Mouse (Mus musculus) MEL (cell line): Measurements from ENCODE around the gene Tnnt1. TPM values are rescaled to one million over a fixed set of nuclear protein-coding genes. Genes with fewer than 3 reads are reported as not detected.

Experiments
- DNase-seq: peaks from one replicate; pipeline ENCODE4 v3.0.0; 2011; ENCODE audit warnings: low read depth, low spot score
- H3K27ac ChIP-seq: 2 replicates; pipeline ENCODE4 v1.5.1; 2012; ENCODE audit warnings: low read depth, mild to moderate bottlenecking, control low read depth, low read length, moderate library complexity; ENCODE audit not compliant: control insufficient read depth
- H3K27me3 ChIP-seq, 2 experiments: fragments of 150-350 bp in 1 of 2; sonication (generic) in 1 of 2; 2 replicates each; pipeline ENCODE4 v1.6.1; 2012; ENCODE audit warnings: low read length in 2 of 2, mild to moderate bottlenecking in 2 of 2, improper control_type of control experiment in 1 of 2, moderate library complexity in 1 of 2; ENCODE audit not compliant: insufficient read depth in 2 of 2, control insufficient read depth in 1 of 2
- H3K36me3 ChIP-seq, 2 experiments: 2 replicates each; pipeline ENCODE4 v1.6.1; 2012 to 2014; ENCODE audit warnings: low read length in 2 of 2, improper control_type of control experiment in 1 of 2, inconsistent platforms in 1 of 2, mild to moderate bottlenecking in 1 of 2; ENCODE audit not compliant: insufficient read depth in 2 of 2, control insufficient read depth in 1 of 2
- H3K4me1 ChIP-seq, 2 experiments: fragments of 150-350 bp in 1 of 2; sonication (generic) in 1 of 2; 2 replicates each; pipeline ENCODE4 v1.6.1; 2012; ENCODE audit warnings: low read length in 2 of 2, improper control_type of control experiment in 1 of 2, mild to moderate bottlenecking in 1 of 2; ENCODE audit not compliant: insufficient read depth in 2 of 2, control insufficient read depth in 1 of 2
- H3K4me3 ChIP-seq, 2 experiments: fragments of 150-350 bp in 1 of 2; sonication (generic) in 1 of 2; 2 replicates each; pipeline ENCODE4 v1.5.1; 2012; ENCODE audit warnings: low read depth in 2 of 2, low read length in 2 of 2, mild to moderate bottlenecking in 2 of 2, moderate library complexity in 2 of 2, control low read depth in 1 of 2, improper control_type of control experiment in 1 of 2; ENCODE audit not compliant: control insufficient read depth in 1 of 2, insufficient read depth in 1 of 2
- H3K79me2 ChIP-seq: 2 replicates; pipeline ENCODE4 v1.6.1; 2012; ENCODE audit warnings: mild to moderate bottlenecking, low read length, moderate library complexity; ENCODE audit not compliant: control insufficient read depth, poor library complexity, insufficient read depth
- H3K9ac ChIP-seq: 2 replicates; pipeline ENCODE4 v1.6.1; 2012; ENCODE audit warnings: low read depth, mild to moderate bottlenecking, control low read depth, low read length, moderate library complexity; ENCODE audit not compliant: control insufficient read depth, poor library complexity, severe bottlenecking
- H3K9me3 ChIP-seq: fragments of 150-350 bp; sonication (generic); replicated peaks from 2 replicates; pipeline ENCODE4 v1.6.1; 2012; ENCODE audit warnings: mild to moderate bottlenecking, low read length, improper control_type of control experiment, moderate library complexity; ENCODE audit not compliant: insufficient read depth
- CHD2 ChIP-seq: IDR thresholded peaks from 2 replicates; pipeline ENCODE4 v1.6.1; 2011; ENCODE audit warnings: low read length, improper control_type of control experiment
- E2F4 ChIP-seq: IDR thresholded peaks from 2 replicates; pipeline ENCODE4 v1.6.1; 2011; ENCODE audit warnings: low read depth, low read length, improper control_type of control experiment, borderline replicate concordance
- EP300 ChIP-seq, 2 experiments: IDR thresholded peaks; 2 replicates each; pipeline ENCODE4 v1.6.1; 2011; ENCODE audit warnings: improper control_type of control experiment in 2 of 2, low read length in 2 of 2, low read depth in 1 of 2, mild to moderate bottlenecking in 1 of 2
- GABPA ChIP-seq: IDR thresholded peaks from 2 replicates; pipeline ENCODE4 v1.6.1; 2012; ENCODE audit warnings: low read depth, mild to moderate bottlenecking, inconsistent platforms, low read length, improper control_type of control experiment, moderate library complexity
- KAT2A ChIP-seq: conservative IDR thresholded peaks from 2 replicates; pipeline ENCODE4 v1.6.1; 2012; ENCODE audit warnings: low read depth, low read length, improper control_type of control experiment, inconsistent platforms
- MAZ ChIP-seq: IDR thresholded peaks from 2 replicates; pipeline ENCODE4 v1.6.1; 2012; ENCODE audit warnings: low read depth, mild to moderate bottlenecking, inconsistent platforms, low read length, improper control_type of control experiment
- MXI1 ChIP-seq: IDR thresholded peaks from 2 replicates; pipeline ENCODE4 v1.6.1; 2011; ENCODE audit warnings: mild to moderate bottlenecking, low read depth, low read length, improper control_type of control experiment
- MYB ChIP-seq: IDR thresholded peaks from 2 replicates; pipeline ENCODE4 v1.6.1; 2011; ENCODE audit warnings: mild to moderate bottlenecking, low read depth, low read length, improper control_type of control experiment
- POLR2A ChIP-seq, 2 experiments: IDR thresholded peaks; 2 replicates each; pipeline ENCODE4 v1.6.1; 2011 to 2012; ENCODE audit warnings: low read length in 2 of 2, mild to moderate bottlenecking in 2 of 2, control low read depth in 1 of 2, improper control_type of control experiment in 1 of 2, low read depth in 1 of 2, moderate library complexity in 1 of 2; ENCODE audit not compliant: control insufficient read depth in 1 of 2, insufficient read depth in 1 of 2, poor library complexity in 1 of 2
- POLR2AphosphoS2 ChIP-seq: IDR thresholded peaks from 2 replicates; pipeline ENCODE4 v1.6.1; 2011; ENCODE audit warnings: low read length, improper control_type of control experiment
- RCOR1 ChIP-seq: IDR thresholded peaks from 2 replicates; pipeline ENCODE4 v1.6.1; 2012; ENCODE audit warnings: low read depth, mild to moderate bottlenecking, inconsistent platforms, low read length, improper control_type of control experiment
- TAL1 ChIP-seq: IDR thresholded peaks from 2 replicates; pipeline ENCODE4 v1.6.1; 2012; ENCODE audit warnings: mild to moderate bottlenecking, inconsistent platforms, low read length, moderate library complexity, mixed read lengths
- TBP ChIP-seq: IDR thresholded peaks from 2 replicates; pipeline ENCODE4 v1.8.0; 2011; ENCODE audit warnings: low read depth, low read length, improper control_type of control experiment
- TCF12 ChIP-seq: IDR thresholded peaks from 2 replicates; pipeline ENCODE4 v1.6.1; 2014; ENCODE audit warnings: low read depth, mild to moderate bottlenecking, inconsistent platforms, low read length, improper control_type of control experiment, moderate library complexity
- UBTF ChIP-seq: IDR thresholded peaks from 2 replicates; pipeline ENCODE4 v1.6.1; 2012; ENCODE audit warnings: low read depth, mild to moderate bottlenecking, inconsistent platforms, low read length, improper control_type of control experiment, moderate library complexity, borderline replicate concordance; ENCODE audit not compliant: insufficient read depth
- ZC3H11A ChIP-seq: IDR thresholded peaks from 2 replicates; pipeline ENCODE4 v1.6.1; 2012; ENCODE audit warnings: low read depth, mild to moderate bottlenecking, inconsistent platforms, low read length, improper control_type of control experiment
- ZMIZ1 ChIP-seq: IDR thresholded peaks from 2 replicates; pipeline ENCODE4 v1.6.1; 2012; ENCODE audit warnings: low read depth, mild to moderate bottlenecking, inconsistent platforms, low read length, improper control_type of control experiment, moderate library complexity
- polyA plus RNA-seq, 2 experiments: library from polyadenylated mRNA; stranded (reverse) in 1 of 2; unstranded in 1 of 2; fragments of >175 nt in 1 of 2; fragments of >200 nt in 1 of 2; gene quantifications; 2 replicates each; pipeline versions ENCODE4 v1.2.1 to v1.2.4; 2012; ENCODE audit warnings: low replicate concordance in 2 of 2, low read depth in 1 of 2; ENCODE audit not compliant: insufficient read length in 2 of 2, insufficient read depth in 1 of 2, missing spikeins in 1 of 2
- total RNA-seq: library from RNA; depleted of rRNA; stranded (reverse); fragments of 300-350 nt; gene quantifications from 2 replicates; pipeline ENCODE4 v1.2.3, GENCODE M21; 2012; rRNA removed

The Tnnt1 gene
- total and polyA plus RNA-seq, 3 experiments = 5.0 to 16.4 TPM; not detected in 1

DNA sequence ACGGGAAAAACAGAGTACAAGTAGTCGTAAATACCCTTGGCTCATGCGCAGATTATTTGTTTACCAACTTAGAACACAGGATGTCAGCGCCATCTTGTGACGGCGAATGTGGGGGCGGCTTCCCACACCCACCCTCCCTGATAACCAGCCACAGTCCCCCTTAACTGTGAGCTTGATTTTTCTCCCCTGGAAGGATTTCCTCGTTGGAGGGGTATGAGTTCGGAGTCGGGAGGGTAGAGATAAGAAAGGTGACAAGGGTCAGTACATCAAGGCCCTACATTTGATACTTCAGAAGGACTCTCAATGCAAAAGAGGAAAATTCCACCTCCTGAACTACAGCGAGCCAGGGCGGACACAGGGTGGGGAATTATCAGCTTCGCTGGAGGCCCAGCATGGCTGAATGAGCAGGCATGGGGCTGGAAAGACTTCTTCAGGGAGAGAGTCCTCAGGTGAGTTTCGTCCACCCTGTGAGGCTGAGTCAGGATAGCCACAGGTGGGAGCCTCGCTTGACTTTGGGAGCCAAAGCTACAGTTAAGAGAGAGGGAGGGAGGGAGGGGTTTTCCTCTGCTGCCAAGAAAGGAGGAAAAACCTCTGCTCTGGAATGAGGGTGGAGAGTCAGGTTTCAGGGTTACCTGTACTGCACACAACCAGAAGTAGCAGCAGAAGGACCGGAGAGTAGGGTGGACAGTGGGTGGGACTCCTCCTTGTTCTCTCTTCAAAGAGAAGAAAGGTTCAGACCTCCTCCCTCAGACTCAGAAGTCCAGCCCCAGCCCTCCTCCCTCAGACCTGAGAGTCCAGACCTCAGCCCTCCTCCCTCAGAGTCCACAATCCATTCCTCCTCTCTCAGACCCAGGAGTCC lies 55.4 kb downstream of the Tnnt1 start, which contains the start of gene Eps8l1:
Gene Eps8l1, plus strand, starts transcription at position 99 of the 859 bp plus-strand sequence.
- peak; percentile 32 for DNase-seq
- H3K4me3 ChIP-seq = no peak within 1 kb of the TSS
- TF ChIP-seq TBP (no peak), ZC3H11A (no peak), E2F4 (no peak), EP300 (IDR thresholded peaks at IDR 0.05; ENCODE audit: low read depth in 1 of 2, low read length in 2 of 2) (no peak), CHD2 (no peak), MYB (no peak), ZMIZ1 (no peak), MXI1 (no peak), GABPA (no peak), KAT2A (no peak), MAZ (no peak), TCF12 (no peak), RCOR1 (no peak), POLR2AphosphoS2 (no peak), POLR2A (IDR thresholded peaks at IDR 0.05; ENCODE audit: control insufficient read depth in 1 of 2, insufficient read depth in 1 of 2, low read depth in 1 of 2, low read length in 2 of 2, poor library complexity in 1 of 2) (no peak), UBTF (no peak), TAL1 (no peak)
- TF ChIP-seq, all 39 proteins: peak for 0

More for the DNA sequence above, 55.4 kb downstream of the Tnnt1 start, which contains the start of gene Eps8l1:
- H3K27me3 ChIP-seq = no peaks in the 10 kb centered on the region
- H3K4me1 ChIP-seq = peaks cover 0 to 5% of the 10 kb centered on the region in 2 experiments; a peak in 2 of 4 replicates
- H3K36me3 ChIP-seq = no peaks in the 10 kb centered on the region
- no peaks in the 10 kb centered on the region for H3K9me3 ChIP-seq
- no peak within 1 kb of the TSS for H3K27ac ChIP-seq
- no peak within 1 kb of the TSS for H3K9ac ChIP-seq
- H3K79me2 ChIP-seq = no peaks in the 10 kb centered on the region

Other genes starting within 250 kb of the Tnnt1 start
- not detected in 2 replicates for gene Ncr1, start 178.7 kb downstream of the Tnnt1 start, total RNA-seq
- gene Ncr1, start 178.7 kb downstream of the Tnnt1 start, polyA plus RNA-seq = not detected
- not detected in 2 replicates for gene Gp6, start 118.6 kb downstream of the Tnnt1 start, total RNA-seq
- not detected for gene Gp6, start 118.6 kb downstream of the Tnnt1 start, polyA plus RNA-seq
- gene Rdh13, start 70.7 kb downstream of the Tnnt1 start, total RNA-seq = 33.1 and 46.4 TPM in 2 replicates
- gene Rdh13, start 70.7 kb downstream of the Tnnt1 start, polyA plus RNA-seq = 10 to 100 TPM in 1 of 2 experiments, not detected in 1; 24.0 TPM
- gene Eps8l1, start 55.7 kb downstream of the Tnnt1 start, total RNA-seq = 0.19 TPM in 1 of 2 replicates, not detected in the other
- under 1 TPM in 1 of 2 experiments, not detected in 1; 0.01 TPM for gene Eps8l1, start 55.7 kb downstream of the Tnnt1 start, polyA plus RNA-seq
- gene Ppp1r12c, start 14.7 kb downstream of the Tnnt1 start, total RNA-seq = 51.4 and 64.2 TPM in 2 replicates
- gene Ppp1r12c, start 14.7 kb downstream of the Tnnt1 start, polyA plus RNA-seq = 100 to 1,000 TPM in 1 of 2 experiments, not detected in 1; 153 TPM
- gene Tnni3, start 7.8 kb upstream of the Tnnt1 start, total RNA-seq = 281 and 353 TPM in 2 replicates
- 100 to 1,000 TPM in 1 of 2 experiments, not detected in 1; 328 TPM for gene Tnni3, start 7.8 kb upstream of the Tnnt1 start, polyA plus RNA-seq
- gene Dnaaf3, start 16.1 kb upstream of the Tnnt1 start, total RNA-seq = 0.69 and 0.73 TPM in 2 replicates
- 1 to 10 TPM in 1 of 2 experiments, not detected in 1; 2.9 TPM for gene Dnaaf3, start 16.1 kb upstream of the Tnnt1 start, polyA plus RNA-seq
- not detected in 2 replicates for gene Syt5, start 31.2 kb upstream of the Tnnt1 start, total RNA-seq
- not detected for gene Syt5, start 31.2 kb upstream of the Tnnt1 start, polyA plus RNA-seq
- gene Ptprh, start 87.7 kb upstream of the Tnnt1 start, total RNA-seq = not detected in 2 replicates
- gene Ptprh, start 87.7 kb upstream of the Tnnt1 start, polyA plus RNA-seq = not detected
- 9.4 and 10.2 TPM in 2 replicates for gene Tmem86b, start 115.0 kb upstream of the Tnnt1 start, total RNA-seq
- 10 to 100 TPM in 1 of 2 experiments, not detected in 1; 31.6 TPM for gene Tmem86b, start 115.0 kb upstream of the Tnnt1 start, polyA plus RNA-seq
- 89.5 and 93.1 TPM in 2 replicates for gene Ppp6r1, start 142.6 kb upstream of the Tnnt1 start, total RNA-seq
- 100 to 1,000 TPM in 1 of 2 experiments, not detected in 1; 167 TPM for gene Ppp6r1, start 142.6 kb upstream of the Tnnt1 start, polyA plus RNA-seq
- gene Hspbp1, start 168.7 kb upstream of the Tnnt1 start, total RNA-seq = 101 and 111 TPM in 2 replicates
- gene Hspbp1, start 168.7 kb upstream of the Tnnt1 start, polyA plus RNA-seq = 100 to 1,000 TPM in 1 of 2 experiments, not detected in 1; 101 TPM
- gene Brsk1, start 174.2 kb upstream of the Tnnt1 start, total RNA-seq = not detected in 2 replicates
- under 1 TPM in 1 of 2 experiments, not detected in 1; 0.06 TPM for gene Brsk1, start 174.2 kb upstream of the Tnnt1 start, polyA plus RNA-seq
- gene Tmem150b, start 208.9 kb upstream of the Tnnt1 start, total RNA-seq = 0.31 and 0.39 TPM in 2 replicates
- 1 to 10 TPM in 1 of 2 experiments, not detected in 1; 1.4 TPM for gene Tmem150b, start 208.9 kb upstream of the Tnnt1 start, polyA plus RNA-seq
- gene Kmt5c, start 223.7 kb upstream of the Tnnt1 start, total RNA-seq = 21.0 and 21.8 TPM in 2 replicates
- 10 to 100 TPM in 1 of 2 experiments, not detected in 1; 60.2 TPM for gene Kmt5c, start 223.7 kb upstream of the Tnnt1 start, polyA plus RNA-seq
- 4.6 and 8.7 TPM in 2 replicates for gene Cox6b2, start 236.7 kb upstream of the Tnnt1 start, total RNA-seq
- 10 to 100 TPM in 1 of 2 experiments, not detected in 1; 36.3 TPM for gene Cox6b2, start 236.7 kb upstream of the Tnnt1 start, polyA plus RNA-seq